Mouse (Mus musculus) G1E (cell line): ENCODE results near the gene Cfap299.

ENCODE experiments used
- CTCF ChIP-seq: IDR thresholded peaks from 2 replicates; pipeline ENCODE4 v1.5.1; 2012; ENCODE audit warnings: low read depth, low read length, inconsistent platforms, mixed read lengths
- TAL1 ChIP-seq: conservative IDR thresholded peaks from 2 replicates; pipeline ENCODE4 v1.6.1; 2012; ENCODE audit warnings: low read depth, low read length, inconsistent platforms, mixed read lengths

GRCm38 (mm10) chr5:98498317-98498716, 169.2 kb downstream of the Cfap299 start:
- TF ChIP-seq CTCF, result no peak
- TF ChIP-seq TAL1, result no peak
